Mouse (Mus musculus) kidney, embryonic 14.5 days (tissue): ENCODE measurements at regions not wholly inside any gene's neighbourhood (a gene's known extent, or its start where the extent isn't known, plus 50 kb on each side); places are given as distances from the start of the nearest gene placed in this dataset.

Experiments
- ATAC-seq: fragments of 200-750 bp; cut with Nextera tagmentation; 2 replicates; pipeline ENCODE4 v1.8.0; 2017; ENCODE audit warnings: moderate number of reproducible peaks, mild to moderate bottlenecking, moderate TSS enrichment, moderate library complexity; ENCODE audit not compliant: low FRiP score, low TSS enrichment
- H3K27ac ChIP-seq: fragments of 300-500 bp; sonication (generic); 2 replicates; pipeline ENCODE4 v1.5.1; 2014; ENCODE audit warnings: low read depth, mild to moderate bottlenecking, low read length, moderate library complexity, mixed read lengths
- H3K27me3 ChIP-seq: fragments of 300-500 bp; sonication (generic); 2 replicates; pipeline ENCODE4 v1.6.1; 2014; ENCODE audit warnings: mild to moderate bottlenecking, low read length; ENCODE audit not compliant: control insufficient read depth, insufficient read depth
- H3K36me3 ChIP-seq: fragments of 300-500 bp; sonication (generic); 2 replicates; pipeline ENCODE4 v1.6.1; 2014; ENCODE audit warnings: low read length, mixed read lengths; ENCODE audit not compliant: control insufficient read depth, insufficient read depth
- H3K4me1 ChIP-seq: fragments of 300-500 bp; sonication (generic); 2 replicates; pipeline ENCODE4 v1.6.1; 2014; ENCODE audit warnings: low read length, mixed read lengths; ENCODE audit not compliant: control insufficient read depth, insufficient read depth
- H3K4me2 ChIP-seq: fragments of 300-500 bp; sonication (generic); replicated peaks from 2 replicates; pipeline ENCODE4 v1.6.1; 2014; ENCODE audit warnings: low read depth, mild to moderate bottlenecking, low read length
- H3K4me3 ChIP-seq: fragments of 300-500 bp; sonication (generic); 2 replicates; pipeline ENCODE4 v1.5.1; 2014; ENCODE audit warnings: mild to moderate bottlenecking, low read length
- H3K9ac ChIP-seq: fragments of 300-500 bp; sonication (generic); 2 replicates; pipeline ENCODE4 v1.6.1; 2014; ENCODE audit warnings: low read depth, mild to moderate bottlenecking, low read length, moderate library complexity
- H3K9me3 ChIP-seq: fragments of 300-500 bp; sonication (generic); 2 replicates; pipeline ENCODE4 v1.6.1; 2016; ENCODE audit warnings: low read length; ENCODE audit not compliant: control insufficient read depth
- WGBS: fragments of 180-500 bp; shearing (Covaris S2); extraction: QIAGEN DNeasy Blood & Tissue Kit; methylation state at CpG from one replicate; pipeline ENCODE4 v1.1.7; 2014; 5-methylcytosine and 5-hydroxymethylcytosine counted together

GRCm38 (mm10) chr5:44886566-44887070 is 87.1 kb upstream of the Ldb2 start:
- Histone ChIP-seq H3K4me3 (no peak overlapping the region), H3K27me3 (no peaks in the 10 kb centered on the region), H3K36me3 (no peaks in the 10 kb centered on the region), H3K9ac (no peak overlapping the region), H3K9me3 (no peaks in the 10 kb centered on the region), H3K27ac (no peak overlapping the region), H3K4me1 (no peaks in the 10 kb centered on the region), H3K4me2 (no peak overlapping the region)
- no peak for ATAC-seq
- 56% methylated on average over 4 of the region's 4 CpGs for WGBS

- no peak overlapping the region for H3K9ac ChIP-seq
- 67% methylated on average over 3 of the region's 3 CpGs for WGBS
- H3K27ac ChIP-seq, result no peak overlapping the region
Observed at GRCm38 (mm10) chr5:44876946-44877345, 77.5 kb upstream of the Ldb2 start.

GRCm38 (mm10) chr5:44872243-44872642 is 72.8 kb upstream of the Ldb2 start:
- Histone ChIP-seq H3K4me3 (no peak overlapping the region), H3K9me3 (no peaks in the 10 kb centered on the region), H3K9ac (no peak overlapping the region), H3K27me3 (no peaks in the 10 kb centered on the region), H3K4me2 (no peak overlapping the region), H3K27ac (no peak overlapping the region), H3K36me3 (no peaks in the 10 kb centered on the region), H3K4me1 (no peaks in the 10 kb centered on the region)
- 76% methylated on average over 7 of the region's 7 CpGs for WGBS
- no peak for ATAC-seq

More at GRCm38 (mm10) chr5:44876946-44877345, 77.5 kb upstream of the Ldb2 start:
- Histone ChIP-seq H3K4me2 (no peak overlapping the region), H3K36me3 (no peaks in the 10 kb centered on the region), H3K4me3 (no peak overlapping the region), H3K9me3 (no peaks in the 10 kb centered on the region), H3K27me3 (no peaks in the 10 kb centered on the region), H3K4me1 (no peaks in the 10 kb centered on the region)
- no peak for ATAC-seq

GRCm38 (mm10) chr5:44863887-44864286 is 64.4 kb upstream of the Ldb2 start:
- 37% methylated on average over 3 of the region's 3 CpGs for WGBS
- no peak overlapping the region for H3K4me3 ChIP-seq
- H3K27ac ChIP-seq, result no peak overlapping the region
- no peak overlapping the region for H3K4me2 ChIP-seq
- H3K9me3 ChIP-seq, result no peaks in the 10 kb centered on the region
- no peaks in the 10 kb centered on the region for H3K27me3 ChIP-seq
- no peaks in the 10 kb centered on the region for H3K4me1 ChIP-seq
- H3K36me3 ChIP-seq, result no peaks in the 10 kb centered on the region
- ATAC-seq, result no peak
- no peak overlapping the region for H3K9ac ChIP-seq

- no peak overlapping the region for H3K4me3 ChIP-seq
- no peak overlapping the region for H3K4me2 ChIP-seq
- whole genome bisulfite sequencing, result 49% methylated on average over 3 of the region's 3 CpGs
- no peaks in the 10 kb centered on the region for H3K4me1 ChIP-seq
- H3K9me3 ChIP-seq, result no peaks in the 10 kb centered on the region
- H3K9ac ChIP-seq, result no peak overlapping the region
- no peaks in the 10 kb centered on the region for H3K27me3 ChIP-seq
- ATAC-seq, result no peak
- H3K27ac ChIP-seq, result no peak overlapping the region
- H3K36me3 ChIP-seq, result no peaks in the 10 kb centered on the region
Observed at GRCm38 (mm10) chr5:44863349-44863748, 63.9 kb upstream of the Ldb2 start.

- H3K27me3 ChIP-seq, result no peaks in the 10 kb centered on the region
- no peak overlapping the region for H3K9ac ChIP-seq
- no peaks in the 10 kb centered on the region for H3K36me3 ChIP-seq
- H3K4me2 ChIP-seq, result no peak overlapping the region
- no peak overlapping the region for H3K4me3 ChIP-seq
- 86% methylated on average over 4 of the region's 4 CpGs for WGBS
- ATAC-seq, result no peak
- no peak overlapping the region for H3K27ac ChIP-seq
- H3K4me1 ChIP-seq, result no peaks in the 10 kb centered on the region
- H3K9me3 ChIP-seq, result no peaks in the 10 kb centered on the region
Observed at GRCm38 (mm10) chr5:44854189-44854588, 54.7 kb upstream of the Ldb2 start.
